Mouse (Mus musculus): ENCODE measurements around the gene Tmc6.

DNA sequence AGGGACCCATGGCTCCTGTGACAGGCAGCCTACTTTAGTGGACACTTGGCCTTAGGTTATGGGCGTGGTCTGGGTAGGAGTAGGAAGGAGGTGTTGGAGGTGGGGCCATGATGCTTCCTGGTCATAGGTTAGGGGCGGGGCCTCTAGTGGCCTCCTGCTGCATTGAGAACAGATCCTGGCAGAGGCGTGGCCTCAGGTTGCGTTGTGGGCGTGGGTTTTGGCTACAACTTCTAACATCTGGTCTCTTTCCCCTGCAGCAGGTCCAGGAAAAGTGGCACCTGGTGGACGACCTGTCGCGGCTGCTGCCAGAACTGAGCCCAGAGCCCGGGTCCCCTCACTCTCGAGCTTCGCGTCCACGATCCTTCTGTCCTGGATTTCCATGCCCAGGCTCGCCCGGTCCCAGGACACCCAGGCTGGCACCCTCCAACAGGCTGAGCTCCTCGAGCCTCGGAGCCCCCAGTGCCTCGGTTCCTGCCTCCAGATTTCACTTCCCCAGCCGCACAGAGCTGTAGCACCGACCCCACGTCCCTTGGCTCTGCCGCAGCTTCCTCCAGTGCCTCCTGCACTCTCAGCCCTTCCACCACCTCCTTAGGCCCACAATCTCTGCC lies 10.4 kb upstream of the Tmc6 start:
- peak; percentile 29; the same call in 1 of the 2 replicates for TF ChIP-seq CTCF (IDR thresholded peaks at IDR 0.05; ENCODE audit: low read depth, low read length)
- no peak for TF ChIP-seq POLR2A (IDR thresholded peaks at IDR 0.05; ENCODE audit: extremely low read depth, insufficient read depth, low read length)
